Mouse (Mus musculus): ENCODE results near the gene Gm28035. TPM values are rescaled to one million over a fixed set of nuclear protein-coding genes. Genes with fewer than 3 reads are reported as not detected.

Gm28035 gene
- polyA plus RNA-seq, 1 experiment: 1.5 TPM

DNA sequence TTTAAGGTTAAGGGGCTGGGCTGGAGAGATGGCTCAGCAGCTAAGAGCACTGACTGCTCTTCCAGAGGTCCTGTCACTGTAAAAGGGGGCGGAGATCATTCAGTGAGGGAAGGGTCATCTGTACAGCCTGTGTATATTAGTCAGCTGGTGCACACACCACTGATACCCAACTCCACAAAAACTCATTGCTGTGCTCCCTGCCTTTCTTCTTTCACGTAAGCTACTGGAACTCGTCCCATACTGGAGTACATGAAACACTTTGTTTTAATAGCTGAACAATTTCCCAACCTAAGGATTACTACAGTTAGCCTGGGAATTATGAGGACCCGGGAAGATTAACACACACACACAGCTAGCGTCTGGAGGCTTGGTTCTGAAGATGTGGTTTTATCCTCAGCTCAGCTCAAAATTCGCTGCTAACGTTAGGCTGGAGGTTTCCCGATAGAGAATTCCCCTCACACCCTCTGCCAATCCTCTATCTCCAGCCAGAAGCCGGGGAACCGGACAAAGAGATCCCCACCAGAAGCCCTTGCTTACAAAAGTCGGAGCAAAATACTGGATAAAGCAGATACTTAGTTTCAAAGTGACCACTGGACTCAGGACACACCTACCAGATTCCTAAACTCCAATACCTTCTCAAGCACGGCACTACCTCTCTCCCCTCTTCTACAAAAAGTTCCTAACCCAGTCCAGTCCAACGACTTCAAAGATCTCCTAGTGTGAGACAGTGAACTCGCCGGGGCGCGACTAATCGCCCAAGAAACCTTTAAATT lies 3.8 kb upstream of the Gm28035 start:
- Histone ChIP-seq H3K4me3 (ENCODE audit: low read depth, low read length) (peak overlapping the region; percentile 73), H3K36me3 (ENCODE audit: control insufficient read depth, insufficient read depth, low read length, poor library complexity, severe bottlenecking) (no peaks in the 10 kb centered on the region; the same call in 1 of the 2 replicates), H3K27me3 (ENCODE audit: control insufficient read depth, insufficient read depth, low read length, poor library complexity, severe bottlenecking) (no peaks in the 10 kb centered on the region), H3K27ac (ENCODE audit: insufficient read depth, low read length) (0 out of 2 replicates have a peak overlapping the region, but pooled peaks have one; percentile 3), H3K9me3 (replicated peaks; ENCODE audit: control insufficient read depth, insufficient read depth, low read length, poor library complexity, severe bottlenecking) (peaks cover 3% of the 10 kb centered on the region; the same call in 1 of the 2 replicates), H3K9ac (ENCODE audit: low read depth, poor library complexity, severe bottlenecking) (peak overlapping the region; percentile 87), H3K4me1 (ENCODE audit: control insufficient read depth, insufficient read depth, low read length) (no peaks in the 10 kb centered on the region)
- TF ChIP-seq POLR2A (IDR thresholded peaks at IDR 0.05; ENCODE audit: insufficient read depth, low read length) (no peak), CTCF (IDR thresholded peaks at IDR 0.05; ENCODE audit: low read depth, low read length) (no peak), EP300 (IDR thresholded peaks at IDR 0.05; ENCODE audit: insufficient read depth, low read depth, low read length) (no peak)

GRCm38 (mm10) chr2:30237199-30237880 lies 3.0 kb upstream of the Gm28035 start, which contains the start of gene Lrrc8a:
Lrrc8a (plus strand) TSS chr2:30237715.
- H3K9me3 ChIP-seq (replicated peaks; ENCODE audit: control insufficient read depth, insufficient read depth, low read length, poor library complexity, severe bottlenecking): 0 out of 2 replicates have a peak, but pooled peaks cover 3% of the 10 kb centered on the region
- H3K9ac ChIP-seq (ENCODE audit: low read depth, poor library complexity, severe bottlenecking): peak within 1 kb of the TSS; percentile 87
- H3K27ac ChIP-seq (ENCODE audit: insufficient read depth, low read length): peak within 1 kb of the TSS; percentile 3; the same call in 1 of the 2 replicates
- no peaks in the 10 kb centered on the region for H3K4me1 ChIP-seq (ENCODE audit: control insufficient read depth, insufficient read depth, low read length)
- H3K27me3 ChIP-seq (ENCODE audit: control insufficient read depth, insufficient read depth, low read length, poor library complexity, severe bottlenecking): no peaks in the 10 kb centered on the region
- no peak for TF ChIP-seq CTCF (IDR thresholded peaks at IDR 0.05; ENCODE audit: low read depth, low read length)
- peak; percentile 46; the same call in 1 of the 2 replicates for TF ChIP-seq EP300 (IDR thresholded peaks at IDR 0.05; ENCODE audit: insufficient read depth, low read depth, low read length)
- H3K4me3 ChIP-seq (ENCODE audit: low read depth, low read length): peak within 1 kb of the TSS; percentile 84
- H3K36me3 ChIP-seq (ENCODE audit: control insufficient read depth, insufficient read depth, low read length, poor library complexity, severe bottlenecking): no peaks in the 10 kb centered on the region; the same call in 1 of the 2 replicates

GRCm38 (mm10) chr2:30237881-30238280 lies 2.5 kb upstream of the Gm28035 start:
- Histone ChIP-seq H3K9me3 (replicated peaks; ENCODE audit: control insufficient read depth, insufficient read depth, low read length, poor library complexity, severe bottlenecking) (0 out of 2 replicates have a peak, but pooled peaks cover 3% of the 10 kb centered on the region), H3K27ac (ENCODE audit: insufficient read depth, low read length) (no peak overlapping the region), H3K36me3 (ENCODE audit: control insufficient read depth, insufficient read depth, low read length, poor library complexity, severe bottlenecking) (no peaks in the 10 kb centered on the region; the same call in 1 of the 2 replicates), H3K4me1 (ENCODE audit: control insufficient read depth, insufficient read depth, low read length) (no peaks in the 10 kb centered on the region), H3K27me3 (ENCODE audit: control insufficient read depth, insufficient read depth, low read length, poor library complexity, severe bottlenecking) (no peaks in the 10 kb centered on the region), H3K4me3 (ENCODE audit: low read depth, low read length) (peak overlapping the region; percentile 84), H3K9ac (ENCODE audit: low read depth, poor library complexity, severe bottlenecking) (peak overlapping the region; percentile 87)
- TF ChIP-seq CTCF (IDR thresholded peaks at IDR 0.05; ENCODE audit: low read depth, low read length): no peak
- no peak for TF ChIP-seq POLR2A (IDR thresholded peaks at IDR 0.05; ENCODE audit: insufficient read depth, low read length)

DNA sequence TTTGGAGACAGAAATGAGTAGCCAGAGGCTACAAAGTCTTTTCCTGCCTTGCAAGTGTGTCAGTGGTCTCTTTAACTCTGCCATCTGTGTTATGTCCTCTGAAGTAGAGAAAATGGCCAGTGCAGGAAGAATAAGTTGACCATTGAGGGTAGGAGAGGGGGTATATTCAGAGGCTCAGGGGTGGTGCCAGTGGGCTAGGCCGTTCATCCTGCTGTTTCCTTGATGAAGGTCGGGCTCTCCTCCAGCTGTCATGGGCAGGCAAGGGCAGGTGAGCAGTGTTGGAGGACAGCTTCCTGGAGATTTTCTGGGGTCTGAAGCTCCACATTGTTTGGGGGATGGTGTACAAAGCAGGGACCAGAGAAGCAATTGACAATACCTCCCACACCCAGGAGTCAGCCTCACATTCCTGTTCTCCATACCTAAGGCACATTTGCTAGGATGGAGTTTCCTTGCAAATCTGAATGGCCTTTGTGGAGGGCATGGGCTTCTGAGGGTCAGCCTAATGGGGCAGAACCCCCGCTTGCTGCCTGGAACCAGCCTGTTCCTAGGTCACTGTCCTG lies 1.4 kb upstream of the Gm28035 start:
- Histone ChIP-seq H3K27ac (ENCODE audit: insufficient read depth, low read length) (no peak overlapping the region), H3K9me3 (replicated peaks; ENCODE audit: control insufficient read depth, insufficient read depth, low read length, poor library complexity, severe bottlenecking) (no peaks in the 10 kb centered on the region), H3K9ac (ENCODE audit: low read depth, poor library complexity, severe bottlenecking) (no peak overlapping the region), H3K4me1 (ENCODE audit: control insufficient read depth, insufficient read depth, low read length) (no peaks in the 10 kb centered on the region), H3K4me3 (ENCODE audit: low read depth, low read length) (no peak overlapping the region), H3K27me3 (ENCODE audit: control insufficient read depth, insufficient read depth, low read length, poor library complexity, severe bottlenecking) (no peaks in the 10 kb centered on the region), H3K36me3 (ENCODE audit: control insufficient read depth, insufficient read depth, low read length, poor library complexity, severe bottlenecking) (no peaks in the 10 kb centered on the region; the same call in 1 of the 2 replicates)
- no peak for TF ChIP-seq POLR2A (IDR thresholded peaks at IDR 0.05; ENCODE audit: insufficient read depth, low read length)
- no peak for TF ChIP-seq EP300 (IDR thresholded peaks at IDR 0.05; ENCODE audit: insufficient read depth, low read depth, low read length)
- TF ChIP-seq CTCF (IDR thresholded peaks at IDR 0.05; ENCODE audit: low read depth, low read length): no peak

GRCm38 (mm10) chr2:30239777-30240176 lies 590 bp upstream of the Gm28035 start:
- Histone ChIP-seq H3K9ac (ENCODE audit: low read depth, poor library complexity, severe bottlenecking) (no peak overlapping the region), H3K36me3 (ENCODE audit: control insufficient read depth, insufficient read depth, low read length, poor library complexity, severe bottlenecking) (no peaks in the 10 kb centered on the region; the same call in 1 of the 2 replicates), H3K9me3 (replicated peaks; ENCODE audit: control insufficient read depth, insufficient read depth, low read length, poor library complexity, severe bottlenecking) (no peaks in the 10 kb centered on the region), H3K27me3 (ENCODE audit: control insufficient read depth, insufficient read depth, low read length, poor library complexity, severe bottlenecking) (no peaks in the 10 kb centered on the region), H3K4me1 (ENCODE audit: control insufficient read depth, insufficient read depth, low read length) (no peaks in the 10 kb centered on the region), H3K4me3 (ENCODE audit: low read depth, low read length) (no peak overlapping the region), H3K27ac (ENCODE audit: insufficient read depth, low read length) (no peak overlapping the region)
- TF ChIP-seq POLR2A (IDR thresholded peaks at IDR 0.05; ENCODE audit: insufficient read depth, low read length) (no peak), EP300 (IDR thresholded peaks at IDR 0.05; ENCODE audit: insufficient read depth, low read depth, low read length) (no peak), CTCF (IDR thresholded peaks at IDR 0.05; ENCODE audit: low read depth, low read length) (no peak)
